Mouse (Mus musculus): Measurements from ENCODE around the gene Gm14288. TPM values are rescaled to one million over a fixed set of nuclear protein-coding genes. Genes with fewer than 3 reads are reported as not detected.

Gene Gm14288
- 3.3 TPM for polyA plus RNA-seq (2015; fragmentation: Illumina TruSeq; extraction: RNeasy Lipid Tissue Mini Kit (QIAGEN cat#74804); ENCODE audit: insufficient read depth, low read depth, low replicate concordance)

GRCm38 (mm10) chr2:175800993-175801392 lies at the start of gene Gm14288:
Gene Gm14288 (minus strand): TSS chr2:175801093.

GRCm38 (mm10) chr2:175741237-175741636 lies 59.7 kb downstream of the Gm14288 start, which contains the start of gene Gm2007:
Gene Gm2007 (plus strand): TSS chr2:175741537.

Other genes with a start within 250 kb of the Gm14288 start
- not detected for gene Gm11007, start 157.1 kb downstream of the Gm14288 start, polyA plus RNA-seq (2015; fragmentation: Illumina TruSeq; extraction: RNeasy Lipid Tissue Mini Kit (QIAGEN cat#74804); ENCODE audit: insufficient read depth, low read depth, low replicate concordance)
- not detected for gene Zfp969, start 97.4 kb downstream of the Gm14288 start, polyA plus RNA-seq (2015; fragmentation: Illumina TruSeq; extraction: RNeasy Lipid Tissue Mini Kit (QIAGEN cat#74804); ENCODE audit: insufficient read depth, low read depth, low replicate concordance)
- gene Gm2007, start 59.6 kb downstream of the Gm14288 start, polyA plus RNA-seq (2015; fragmentation: Illumina TruSeq; extraction: RNeasy Lipid Tissue Mini Kit (QIAGEN cat#74804); ENCODE audit: insufficient read depth, low read depth, low replicate concordance): not detected
- 2.8 TPM for gene Gm6710, start 68.1 kb upstream of the Gm14288 start, polyA plus RNA-seq (2015; fragmentation: Illumina TruSeq; extraction: RNeasy Lipid Tissue Mini Kit (QIAGEN cat#74804); ENCODE audit: insufficient read depth, low read depth, low replicate concordance)
- gene Zfp966, start 130.0 kb upstream of the Gm14288 start, polyA plus RNA-seq (2015; fragmentation: Illumina TruSeq; extraction: RNeasy Lipid Tissue Mini Kit (QIAGEN cat#74804); ENCODE audit: insufficient read depth, low read depth, low replicate concordance): 3.6 TPM
- gene Gm2026, start 164.2 kb upstream of the Gm14288 start, polyA plus RNA-seq (2015; fragmentation: Illumina TruSeq; extraction: RNeasy Lipid Tissue Mini Kit (QIAGEN cat#74804); ENCODE audit: insufficient read depth, low read depth, low replicate concordance): 2.5 TPM

Measured in pancreas, adult 10 weeks (tissue).